Comparison of ENCODE assay signal across 17 mouse cellular contexts in the genomic region with DNA sequence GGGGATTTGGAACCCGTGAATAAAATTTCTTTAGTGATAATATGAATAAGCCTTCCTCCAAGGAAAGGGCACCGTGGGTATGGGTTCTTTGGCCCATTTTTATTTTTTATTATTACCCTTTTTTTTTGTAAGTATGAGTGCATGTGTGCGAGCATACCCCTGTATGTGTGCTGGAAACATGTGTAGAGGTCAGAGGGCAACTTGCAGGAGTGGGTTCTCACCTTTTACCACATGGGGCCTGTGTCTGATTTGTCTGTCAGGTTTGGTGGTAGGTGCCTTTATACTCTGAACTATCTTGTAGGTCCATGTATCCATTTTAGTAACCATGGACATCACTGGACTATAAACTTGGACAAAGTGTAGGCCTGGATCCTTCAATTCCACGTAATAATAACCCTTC. TPM values are rescaled to one million over a fixed set of nuclear protein-coding genes. Genes with fewer than 3 reads are reported as not detected.
DNase-seq lines count a peak whose midpoint lies in the region; ATAC-seq and TF ChIP-seq lines count a peak whose summit lies in the region.
"Had no signal": no experiment of that assay in that cellular context is flagged by ENCODE, and none has a peak within 500 bp of the region (broad histone marks: within the 10 kb centered on the region; RNA-seq: fewer than 3 reads in every experiment).

No protein-coding gene starts in this region.

- H3K4me1 ChIP-seq in heart, embryonic 14.5 days (ENCODE audit: control insufficient read depth in 2 of 2, insufficient read depth in 2 of 2, low read length in 2 of 2): peaks cover 30 to 70% of the 10 kb centered on the region in 2 experiments
- H3K4me1 ChIP-seq in liver, embryonic 12.5 days: peaks cover 28% of the 10 kb centered on the region
- H3K4me1 ChIP-seq in liver, postnatal 0 days (ENCODE audit: insufficient read depth): peaks cover 13% of the 10 kb centered on the region
- peaks cover 32% of the 10 kb centered on the region for H3K4me1 ChIP-seq in heart, postnatal 0 days (ENCODE audit: control insufficient read depth, insufficient read depth)
- H3K4me1 ChIP-seq in kidney, embryonic 14.5 days (ENCODE audit: control insufficient read depth, insufficient read depth, low read length): peaks cover 10% of the 10 kb centered on the region; the same call in 1 of the 2 replicates

- no peak for DNase-seq in gastrocnemius, adult 2 months
- DNase-seq in gastrocnemius, adult 18-20 months (ENCODE audit: low spot score): no peak
- no peak for DNase-seq in heart, postnatal 10 days
- DNase-seq in liver, postnatal 0 days: no peak
- DNase-seq in heart, postnatal 0 days (ENCODE audit: low spot score): no peak
- DNase-seq: adrenal gland, postnatal 14 days; retina, postnatal 1 day; thymus, adult 18-20 months; thymus, postnatal 4 days had no signal

- ATAC-seq in heart, embryonic 14.5 days (ENCODE audit: insufficient number of reproducible peaks, insufficient read depth, low FRiP score, low read depth): no peak
- ATAC-seq in liver, embryonic 12.5 days: no peak
- ATAC-seq in liver, postnatal 0 days: no peak
- ATAC-seq in heart, postnatal 0 days (ENCODE audit: insufficient read depth, low read depth): no peak
- no peak for ATAC-seq in kidney, embryonic 14.5 days (ENCODE audit: low FRiP score, low TSS enrichment)

- H3K4me2 ChIP-seq in heart, embryonic 14.5 days (ENCODE audit: low read length): peak overlapping the region; percentile 80
- peak overlapping the region; percentile 96; the same call in 1 of the 2 replicates for H3K4me2 ChIP-seq in liver, embryonic 12.5 days
- H3K4me2 ChIP-seq in liver, postnatal 0 days (ENCODE audit: low read depth, low read length): no peak overlapping the region
- H3K4me2 ChIP-seq in heart, postnatal 0 days (ENCODE audit: low read depth, low read length): no peak overlapping the region
- H3K4me2 ChIP-seq in kidney, embryonic 14.5 days (replicated peaks; ENCODE audit: low read depth, low read length): no peak overlapping the region

- H3K9ac ChIP-seq in heart, embryonic 14.5 days (ENCODE audit: low read length): peak overlapping the region; percentile 92
- H3K9ac ChIP-seq in liver, embryonic 12.5 days: no peak overlapping the region
- H3K9ac ChIP-seq in liver, postnatal 0 days (replicated peaks): no peak overlapping the region
- H3K9ac ChIP-seq in heart, postnatal 0 days (replicated peaks; ENCODE audit: low read depth, low read length): no peak overlapping the region
- H3K9ac ChIP-seq in kidney, embryonic 14.5 days (ENCODE audit: low read depth, low read length): no peak overlapping the region

- no peaks in the 10 kb centered on the region for H3K27me3 ChIP-seq in heart, embryonic 14.5 days (ENCODE audit: control insufficient read depth, insufficient read depth, low read length)
- H3K27me3 ChIP-seq in liver, embryonic 12.5 days (replicated peaks): no peaks in the 10 kb centered on the region
- no peaks in the 10 kb centered on the region for H3K27me3 ChIP-seq in liver, postnatal 0 days (ENCODE audit: insufficient read depth, low read length)
- H3K27me3 ChIP-seq in heart, postnatal 0 days (ENCODE audit: control insufficient read depth, insufficient read depth, low read length): no peaks in the 10 kb centered on the region
- no peaks in the 10 kb centered on the region for H3K27me3 ChIP-seq in kidney, embryonic 14.5 days (ENCODE audit: control insufficient read depth, insufficient read depth, low read length)
- H3K27me3 ChIP-seq: embryonic facial prominence, embryonic 15.5 days; lung, embryonic 15.5 days; stomach, embryonic 15.5 days had no signal

- no peak for TF ChIP-seq CTCF in gastrocnemius, adult 2 months (IDR thresholded peaks at IDR 0.05)
- no peak for TF ChIP-seq CTCF in liver, postnatal 0 days (IDR thresholded peaks at IDR 0.05; ENCODE audit: low read depth)
- no peak for TF ChIP-seq CTCF in heart, postnatal 0 days (IDR thresholded peaks at IDR 0.05; ENCODE audit: low read depth)

- no peak for TF ChIP-seq EP300 in liver, postnatal 0 days (IDR thresholded peaks at IDR 0.05; ENCODE audit: low read depth)
- TF ChIP-seq EP300 in heart, postnatal 0 days (IDR thresholded peaks at IDR 0.05; ENCODE audit: low read depth): no peak

- no peaks in the 10 kb centered on the region for H3K9me3 ChIP-seq in heart, embryonic 14.5 days (ENCODE audit: control insufficient read depth, low read length)
- H3K9me3 ChIP-seq in liver, embryonic 12.5 days (replicated peaks): no peaks in the 10 kb centered on the region
- no peaks in the 10 kb centered on the region for H3K9me3 ChIP-seq in liver, postnatal 0 days (ENCODE audit: low read length)
- no peaks in the 10 kb centered on the region for H3K9me3 ChIP-seq in heart, postnatal 0 days (replicated peaks; ENCODE audit: control insufficient read depth, low read length)
- no peaks in the 10 kb centered on the region for H3K9me3 ChIP-seq in kidney, embryonic 14.5 days (ENCODE audit: control insufficient read depth, low read length)
- H3K9me3 ChIP-seq: embryonic facial prominence, embryonic 15.5 days; lung, embryonic 15.5 days; midbrain, embryonic 12.5 days; stomach, embryonic 15.5 days had no signal

- H3K36me3 ChIP-seq in heart, embryonic 14.5 days (ENCODE audit: control insufficient read depth, insufficient read depth, low read length): no peaks in the 10 kb centered on the region
- 0 out of 2 replicates have a peak, but pooled peaks cover 2% of the 10 kb centered on the region for H3K36me3 ChIP-seq in liver, embryonic 12.5 days
- H3K36me3 ChIP-seq in liver, postnatal 0 days (replicated peaks; ENCODE audit: insufficient read depth, low read length): no peaks in the 10 kb centered on the region
- no peaks in the 10 kb centered on the region for H3K36me3 ChIP-seq in heart, postnatal 0 days (replicated peaks; ENCODE audit: control insufficient read depth, insufficient read depth, low read length)
- H3K36me3 ChIP-seq in kidney, embryonic 14.5 days (ENCODE audit: control insufficient read depth, insufficient read depth, low read length): no peaks in the 10 kb centered on the region
- H3K36me3 ChIP-seq: embryonic facial prominence, embryonic 15.5 days; lung, embryonic 15.5 days; midbrain, embryonic 12.5 days; stomach, embryonic 15.5 days had no signal

- no peak overlapping the region for H3K4me3 ChIP-seq in gastrocnemius, adult 2 months
- no peak overlapping the region for H3K4me3 ChIP-seq in heart, embryonic 14.5 days (ENCODE audit: control insufficient read depth in 1 of 2, insufficient read depth in 1 of 2, low read depth in 1 of 2, low read length in 2 of 2)
- H3K4me3 ChIP-seq in liver, embryonic 12.5 days: no peak overlapping the region
- H3K4me3 ChIP-seq in liver, postnatal 0 days (ENCODE audit: low read depth, low read length): no peak overlapping the region
- H3K4me3 ChIP-seq in heart, postnatal 0 days (ENCODE audit: low read depth, low read length): no peak overlapping the region
- H3K4me3 ChIP-seq in kidney, embryonic 14.5 days (ENCODE audit: low read length): no peak overlapping the region

- intact Hi-C loops in gastrocnemius, adult 2 months (cut with DNase I): no loop called here
- intact Hi-C loops in heart, postnatal 10 days (cut with DNase I): loop anchor here (10.0 kb wide), 1 partner anchor 898 kb away; no protein-coding TSS in a partner anchor

- peak overlapping the region; percentile 97 for H3K27ac ChIP-seq in gastrocnemius, adult 2 months
- peak overlapping the region; percentile 99 for H3K27ac ChIP-seq in heart, embryonic 14.5 days (replicated peaks in 1 of 2; ENCODE audit: control insufficient read depth in 1 of 2, insufficient read depth in 1 of 2, low read depth in 2 of 2, low read length in 2 of 2)
- no peak overlapping the region for H3K27ac ChIP-seq in liver, embryonic 12.5 days
- no peak overlapping the region for H3K27ac ChIP-seq in liver, postnatal 0 days (ENCODE audit: low read depth)
- peak overlapping the region; percentile 90 for H3K27ac ChIP-seq in heart, postnatal 0 days (ENCODE audit: low read depth)
- no peak overlapping the region for H3K27ac ChIP-seq in kidney, embryonic 14.5 days (ENCODE audit: low read depth, low read length)
- H3K27ac ChIP-seq: macrophage; midbrain, embryonic 12.5 days; stomach, embryonic 15.5 days had no signal

- 84% methylated on average over 4 of the region's 4 CpGs for WGBS in heart, embryonic 14.5 days
- WGBS in liver, embryonic 12.5 days (ENCODE audit: insufficient replicate concordance): 82% methylated on average over 4 of the region's 4 CpGs
- 85% methylated on average over 4 of the region's 4 CpGs for WGBS in liver, postnatal 0 days (ENCODE audit: insufficient replicate concordance)
- 81% methylated on average over 4 of the region's 4 CpGs for WGBS in heart, postnatal 0 days
- 78% methylated on average over 4 of the region's 4 CpGs for WGBS in kidney, embryonic 14.5 days

RNA-seq across cellular contexts. Expression of gene Smyd2, which starts 1.0 kb away (rescaled TPM):
- 100 to 1,000 TPM; 200 to 329 TPM for total RNA-seq in gastrocnemius, adult 2 months (2021)
- 100 to 1,000 TPM; 316 to 319 TPM for total RNA-seq in gastrocnemius, adult 18-20 months (2021)
- 227 and 246 TPM in 2 replicates for polyA plus RNA-seq in heart, embryonic 14.5 days (2014; fragmentation: Nextera tagmentation; extraction: Ambion mirVana)
- 100 to 1,000 TPM; 166 to 180 TPM for total RNA-seq in heart, postnatal 10 days (2021)
- polyA plus RNA-seq in liver, embryonic 12.5 days (2016; fragmentation: Nextera tagmentation; extraction: Ambion mirVana): 49.0 and 53.4 TPM in 2 replicates
- 21.4 and 23.3 TPM in 2 replicates for polyA plus RNA-seq in liver, postnatal 0 days (2015; fragmentation: Nextera tagmentation; extraction: Ambion mirVana)
- total RNA-seq in heart, postnatal 0 days (2014; rRNA removed; ENCODE audit: low replicate concordance): 218 and 234 TPM in 2 replicates
- 219 and 239 TPM in 2 replicates for polyA plus RNA-seq in heart, postnatal 0 days (2015; fragmentation: Nextera tagmentation; extraction: Ambion mirVana)
- 85.6 and 93.3 TPM in 2 replicates for polyA plus RNA-seq in kidney, embryonic 14.5 days (2014; fragmentation: Nextera tagmentation; extraction: Ambion mirVana)

Comparison
In these comparisons a context has a peak if more than half of its experiments do, and no peak if none do; other contexts are left out.
1. H3K4me2 ChIP-seq: peak in heart, embryonic 14.5 days (single experiment) and liver, embryonic 12.5 days (single experiment); none in liver, postnatal 0 days (single experiment), heart, postnatal 0 days (single experiment) and kidney, embryonic 14.5 days (single experiment).
2. H3K27ac ChIP-seq: peak in gastrocnemius, adult 2 months (single experiment), heart, embryonic 14.5 days (2 of 2) and heart, postnatal 0 days (single experiment); none in liver, embryonic 12.5 days (single experiment), liver, postnatal 0 days (single experiment) and kidney, embryonic 14.5 days (single experiment).